Mouse (Mus musculus): ENCODE results near the gene Fcer1g.

Gene Fcer1g

GRCm38 (mm10) chr1:171212854-171213253, 21.3 kb downstream of the Fcer1g start:
- DNase-seq: no peak

DNA sequence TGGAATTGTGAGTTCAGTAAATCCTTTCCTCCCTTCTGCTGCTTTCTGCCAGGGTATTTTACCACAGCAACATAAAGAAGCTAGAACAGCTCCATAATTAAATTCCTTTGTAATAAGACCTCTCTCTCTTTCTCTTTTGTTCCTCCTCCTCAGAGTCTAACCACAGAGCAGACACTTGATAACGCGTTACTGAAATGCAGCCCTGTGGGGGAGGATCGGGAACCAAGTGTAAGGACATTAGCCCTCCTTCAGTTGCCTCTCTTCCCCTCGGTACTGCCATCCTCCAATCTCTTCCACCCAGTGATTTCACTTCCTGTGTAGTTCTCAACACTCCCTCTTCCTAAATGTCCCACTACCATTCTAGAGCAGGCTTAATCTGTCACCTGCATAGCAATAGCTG, 24.8 kb downstream of the Fcer1g start:
- DNase-seq: no peak

- no peak for DNase-seq
Measured at GRCm38 (mm10) chr1:171205704-171206493, 28.3 kb downstream of the Fcer1g start.

DNA sequence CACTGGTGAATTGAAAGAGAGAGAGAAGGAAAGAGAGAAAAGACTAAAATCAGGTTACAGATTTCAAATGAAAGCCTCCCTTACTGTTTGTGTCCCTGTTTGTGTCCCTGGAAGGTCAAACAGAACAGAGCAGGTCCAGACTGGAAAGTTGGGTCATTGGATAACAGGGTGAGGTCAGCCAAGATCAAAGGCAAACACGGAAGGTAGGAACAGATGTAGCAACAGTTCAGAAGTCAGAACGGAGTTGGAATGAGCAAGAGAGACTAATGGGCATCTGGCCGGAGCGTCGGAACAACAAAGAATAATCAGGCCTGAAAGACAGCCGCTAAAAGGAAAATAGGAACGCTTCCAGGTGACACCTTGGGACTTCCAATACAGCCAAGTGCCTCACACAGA, 29.9 kb downstream of the Fcer1g start:
- DNase-seq: no peak

DNA sequence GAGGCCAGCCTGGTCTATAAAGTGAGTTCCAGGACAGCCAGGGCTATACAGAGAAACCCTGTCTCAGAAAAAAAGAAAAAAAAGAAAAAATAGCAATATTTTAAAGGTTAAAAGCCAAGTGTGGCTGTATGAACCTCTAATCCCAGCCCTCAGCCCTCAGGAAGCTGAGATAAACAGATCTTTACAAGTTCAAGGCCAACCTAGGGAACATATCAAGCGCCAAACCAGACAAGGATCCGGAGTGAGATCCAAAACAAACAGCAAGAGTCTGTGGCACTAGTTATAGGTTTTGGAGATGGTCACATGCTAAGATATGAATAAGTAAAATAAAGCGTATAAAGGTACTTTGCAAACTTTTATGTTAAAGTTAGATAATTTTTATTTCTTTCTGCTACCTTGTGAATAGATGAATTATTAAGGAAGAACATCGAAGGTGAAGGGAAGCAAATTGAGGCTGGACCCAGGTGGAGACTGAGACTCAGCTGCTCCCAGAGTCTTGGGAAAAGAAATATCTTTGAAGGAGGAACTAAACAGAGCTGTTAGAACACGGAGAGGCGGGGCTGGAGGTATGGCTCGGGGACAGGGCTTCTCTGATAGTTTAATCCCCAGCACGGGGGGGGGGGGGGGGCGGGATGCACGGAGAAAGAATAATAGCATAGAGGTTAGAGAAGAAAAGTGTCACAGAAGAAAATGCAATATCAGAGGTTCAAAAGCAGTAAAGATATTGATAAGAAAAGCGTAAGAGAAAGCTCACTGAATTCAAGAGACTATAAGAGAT, 30.5 kb downstream of the Fcer1g start:
- DNase-seq: no peak

DNA sequence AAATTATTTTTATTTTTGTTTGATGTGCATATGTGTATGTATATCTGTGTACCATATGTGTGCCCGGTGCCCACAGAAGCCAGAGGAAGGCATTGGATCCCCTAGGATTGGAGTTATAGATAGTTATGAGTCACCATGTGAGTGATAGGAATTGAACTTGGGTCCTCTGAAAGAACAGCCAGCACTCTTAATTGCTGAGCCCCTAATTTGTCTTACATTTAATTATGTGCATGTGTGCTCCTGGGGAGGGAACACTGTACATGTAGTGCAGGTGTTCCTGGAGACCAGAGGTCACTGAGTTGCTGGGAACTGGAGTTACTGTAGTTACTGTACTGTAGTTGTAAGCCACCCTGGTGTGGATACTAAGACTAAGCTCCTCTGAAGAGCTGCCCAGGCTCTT, 33.4 kb downstream of the Fcer1g start:
- no peak for DNase-seq

DNA sequence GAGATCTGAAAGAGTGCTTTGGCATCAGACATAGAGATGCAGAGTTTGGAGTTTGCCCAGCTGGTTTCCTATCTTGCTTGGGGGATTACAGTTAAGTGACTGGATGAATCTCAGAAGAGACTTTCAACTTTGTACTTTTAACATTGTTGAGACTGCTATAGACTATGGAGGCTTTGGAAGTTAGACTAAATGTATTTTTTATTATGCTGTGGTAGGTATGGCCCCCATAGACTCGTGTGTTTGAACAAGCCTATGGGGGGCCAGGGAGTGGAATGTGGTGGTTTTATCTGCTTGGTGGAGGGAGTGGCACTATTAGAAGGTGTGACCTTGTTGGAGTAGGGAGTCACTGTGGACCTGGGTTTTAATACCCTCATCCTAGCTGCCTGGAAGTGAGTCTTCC, 34.6 kb downstream of the Fcer1g start:
- DNase-seq: no peak

DNA sequence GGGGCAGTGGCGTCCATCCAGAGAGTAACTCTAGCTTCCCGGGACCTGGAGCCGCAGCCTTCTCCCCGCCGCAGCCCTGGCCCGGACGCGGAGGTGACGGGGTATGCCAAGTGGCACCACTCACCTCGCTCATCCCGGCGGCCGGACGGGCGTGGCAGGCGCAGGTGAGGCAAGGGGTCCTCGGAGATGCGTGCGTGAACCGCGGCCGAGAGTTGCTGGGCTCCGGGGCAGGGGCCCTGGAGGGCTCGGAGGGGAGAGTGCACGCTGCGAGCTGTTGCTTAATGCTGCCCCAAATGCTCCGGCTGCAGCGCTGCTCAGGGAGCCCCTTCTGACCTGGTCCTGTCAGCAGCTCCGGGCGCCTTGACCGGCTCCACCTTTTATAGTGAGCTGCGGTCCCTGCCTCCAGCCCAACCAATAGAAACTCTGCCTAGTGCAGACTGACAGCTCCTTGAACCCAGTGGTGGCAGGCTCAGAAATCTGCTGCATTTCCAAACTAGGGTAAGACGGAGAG, 38.2 kb downstream of the Fcer1g start, which contains the start of gene Pcp4l1:
Pcp4l1 (minus strand) TSS at position 382 of the 511 bp plus-strand sequence.
- peak; percentile 47 for DNase-seq

GRCm38 (mm10) chr1:171195046-171195822, 38.9 kb downstream of the Fcer1g start:
- no peak for DNase-seq

DNA sequence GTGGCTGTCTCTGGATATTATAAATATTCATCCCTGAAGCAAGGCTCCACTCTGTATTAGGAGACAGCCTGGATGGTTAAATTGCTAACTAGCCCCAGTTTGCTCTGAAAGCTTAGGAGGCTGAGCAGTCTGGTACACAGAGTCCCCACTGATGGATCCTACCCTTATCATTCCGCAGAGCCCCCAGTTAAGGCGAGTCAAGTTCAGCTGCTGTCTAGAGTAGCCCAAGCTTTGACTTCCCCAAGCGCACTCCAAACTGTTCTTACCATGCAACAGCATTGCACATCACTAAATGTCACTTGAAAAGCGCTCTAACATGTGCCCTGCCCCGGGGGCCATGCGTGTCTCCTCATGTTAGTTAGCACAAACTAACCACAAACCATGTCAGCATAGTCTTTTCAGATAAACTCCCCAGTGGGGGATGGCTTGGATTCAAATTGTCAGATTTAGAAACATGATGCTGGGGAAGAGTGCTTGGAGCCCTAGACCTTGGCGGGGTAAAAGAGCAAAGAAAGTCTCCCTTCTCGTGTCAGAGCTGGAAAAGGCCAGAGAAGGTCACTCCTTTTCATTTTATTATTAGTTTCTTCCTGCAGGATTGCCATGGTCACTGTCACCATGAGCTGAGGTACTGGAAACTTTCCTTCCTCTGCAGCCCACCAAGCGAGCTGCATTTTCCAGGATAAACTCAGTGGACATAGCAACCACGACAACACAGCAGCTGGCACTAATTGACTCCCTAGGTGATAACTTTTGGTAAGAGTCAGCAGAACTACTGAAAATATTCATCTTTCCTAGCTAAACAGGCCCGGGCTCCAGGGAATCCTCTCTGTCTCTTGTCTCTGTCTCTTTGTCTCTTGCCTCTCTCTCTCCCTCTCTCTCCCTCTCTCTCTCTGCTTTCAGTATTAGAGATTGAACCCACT, 40.0 kb downstream of the Fcer1g start:
- DNase-seq: no peak

GRCm38 (mm10) chr1:171193093-171193840, 40.9 kb downstream of the Fcer1g start:
- no peak for DNase-seq

GRCm38 (mm10) chr1:171192283-171192682, 41.9 kb downstream of the Fcer1g start:
- DNase-seq: no peak

DNA sequence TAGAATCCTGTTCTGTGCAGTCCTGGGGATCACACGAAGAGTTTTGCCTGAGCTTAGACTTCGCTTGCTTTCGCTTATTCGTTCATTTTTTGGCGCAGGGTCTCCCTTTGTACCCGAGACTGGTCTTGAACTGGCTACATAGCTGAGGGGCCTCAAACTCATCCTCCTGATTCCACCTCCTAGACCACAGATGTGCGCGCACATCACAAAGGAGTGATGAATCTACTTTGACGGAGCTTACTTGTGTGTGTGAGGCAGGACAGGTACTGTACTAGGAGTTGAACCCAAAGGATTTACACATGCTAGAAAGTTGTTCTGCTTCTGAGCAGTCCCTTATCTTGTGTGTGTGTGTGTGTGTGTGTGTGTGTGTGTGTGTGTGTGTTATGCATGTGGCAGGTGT, 43.3 kb downstream of the Fcer1g start:
- no peak for DNase-seq

GRCm38 (mm10) chr1:171189476-171190114, 44.6 kb downstream of the Fcer1g start:
- DNase-seq: no peak

GRCm38 (mm10) chr1:171189046-171189445, 45.1 kb downstream of the Fcer1g start:
- DNase-seq: no peak

DNA sequence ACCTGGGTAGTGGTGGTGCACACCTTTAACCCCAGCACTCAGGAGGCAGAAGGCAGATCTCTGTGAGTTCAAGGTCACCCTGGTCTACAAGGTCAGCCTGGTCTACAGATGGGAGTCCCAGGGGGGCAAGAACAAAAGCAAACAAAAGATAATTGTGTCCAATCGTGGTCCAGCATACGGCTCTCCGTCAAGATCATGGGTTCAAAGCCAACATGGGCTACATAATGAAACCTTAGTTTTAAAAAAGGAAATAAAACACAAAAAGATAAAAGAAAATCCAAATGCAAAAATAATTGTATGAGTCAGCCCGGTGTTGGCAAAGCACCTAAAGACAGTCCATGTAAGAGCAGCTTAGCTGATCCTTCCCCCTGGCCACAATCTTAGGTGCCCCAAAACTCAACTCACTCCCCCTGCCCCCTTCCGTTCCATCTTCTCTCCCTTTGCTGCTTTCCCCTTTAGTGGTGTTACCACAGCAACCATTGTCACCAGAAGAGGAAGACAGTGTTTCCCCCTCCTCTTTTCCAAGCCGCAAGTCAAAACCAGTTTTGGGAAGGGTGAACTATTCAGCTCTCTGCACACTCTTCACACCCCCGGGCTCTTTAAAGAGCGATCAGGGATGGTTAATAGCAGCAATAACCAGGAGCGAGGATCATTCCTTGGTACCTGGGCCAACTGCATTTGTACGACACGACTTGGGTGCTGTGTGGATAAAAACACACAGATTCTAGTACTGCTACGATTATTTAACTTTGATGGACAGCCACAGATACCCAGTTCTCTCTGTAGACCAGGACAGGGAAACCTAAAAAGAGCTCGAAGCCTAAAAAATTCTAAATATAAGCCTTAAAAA, 46.1 kb downstream of the Fcer1g start:
- DNase-seq: no peak

DNA sequence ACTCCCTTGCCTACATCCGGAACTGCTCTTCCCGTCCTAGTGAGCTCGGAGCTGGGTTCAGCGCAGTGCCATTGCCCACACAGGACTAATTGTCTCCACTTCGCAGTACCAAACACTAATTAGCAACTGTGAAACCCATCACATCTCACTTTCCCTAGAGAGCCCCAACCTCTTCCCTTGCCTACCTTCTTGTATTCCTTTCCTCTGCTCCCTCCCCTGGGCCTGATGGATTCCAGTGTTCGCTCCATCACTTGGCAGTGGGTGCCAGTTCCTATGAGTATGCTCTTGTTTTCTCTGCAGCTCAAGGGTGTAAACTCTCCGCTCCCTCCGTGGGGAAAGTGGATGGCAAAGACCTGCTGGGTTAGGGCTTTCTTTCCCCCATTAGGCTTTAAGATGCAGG, 48.5 kb downstream of the Fcer1g start:
- no peak for DNase-seq

DNA sequence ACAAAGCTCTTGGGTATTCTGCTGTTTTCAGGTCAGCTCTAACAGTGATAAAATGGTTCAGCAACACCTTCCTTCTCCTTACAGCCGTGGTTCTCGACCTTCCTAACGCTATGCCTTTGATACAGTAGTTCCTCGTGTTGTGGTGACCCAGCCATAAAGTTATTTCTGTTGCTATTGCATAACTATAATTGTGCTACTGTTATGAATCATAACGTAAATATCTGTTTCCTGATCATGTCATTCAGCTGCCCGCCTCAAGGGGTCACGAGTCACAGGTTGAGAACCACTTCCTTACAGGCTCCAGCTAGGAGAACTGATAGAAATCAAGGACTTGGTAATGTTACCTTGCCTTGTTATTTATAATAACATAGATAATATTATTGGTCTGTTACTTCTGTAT, 49.9 kb downstream of the Fcer1g start:
- DNase-seq: no peak

DNA sequence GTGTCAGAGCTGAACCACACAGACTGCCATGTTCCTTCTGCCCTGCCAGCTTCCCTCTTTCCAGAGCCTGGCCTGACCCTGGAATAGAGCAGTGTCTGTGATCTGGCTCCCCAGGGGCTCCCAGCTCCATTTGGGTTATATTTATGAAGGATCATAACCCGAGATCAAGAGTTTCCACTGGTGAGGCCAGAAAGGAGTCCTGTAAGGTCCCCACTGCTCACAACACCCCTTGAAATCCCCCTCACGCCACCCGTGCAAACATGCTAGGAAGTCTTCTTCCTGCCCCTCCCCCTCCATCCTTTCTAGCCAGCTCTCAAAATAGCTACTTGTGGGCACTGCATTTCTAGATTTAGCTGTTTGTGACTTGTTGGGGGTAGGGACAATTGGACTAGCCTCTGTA, 50.5 kb downstream of the Fcer1g start:
- DNase-seq: no peak

DNA sequence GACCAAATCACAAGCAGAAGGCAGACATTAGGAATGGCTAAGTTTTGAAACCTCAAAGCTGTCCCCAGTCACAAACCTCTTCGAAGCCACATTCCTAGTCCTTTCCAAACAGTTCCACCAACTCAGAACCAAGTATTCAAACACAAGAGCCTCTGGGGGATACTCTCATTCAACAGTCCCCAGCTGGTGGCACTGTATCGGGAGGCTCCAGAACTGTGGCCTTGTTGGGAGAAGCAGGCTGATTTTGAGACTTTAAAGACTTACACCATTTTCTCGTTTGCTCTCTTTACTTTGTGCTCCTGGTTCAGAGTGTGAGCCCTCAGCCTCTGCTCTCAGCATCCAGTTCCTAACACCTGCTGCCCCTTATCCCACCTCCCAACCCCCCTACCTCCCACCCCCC, 51.1 kb downstream of the Fcer1g start:
- DNase-seq: no peak
